Mouse (Mus musculus): ENCODE measurements around the gene Arl10.

The Arl10 gene

DNA sequence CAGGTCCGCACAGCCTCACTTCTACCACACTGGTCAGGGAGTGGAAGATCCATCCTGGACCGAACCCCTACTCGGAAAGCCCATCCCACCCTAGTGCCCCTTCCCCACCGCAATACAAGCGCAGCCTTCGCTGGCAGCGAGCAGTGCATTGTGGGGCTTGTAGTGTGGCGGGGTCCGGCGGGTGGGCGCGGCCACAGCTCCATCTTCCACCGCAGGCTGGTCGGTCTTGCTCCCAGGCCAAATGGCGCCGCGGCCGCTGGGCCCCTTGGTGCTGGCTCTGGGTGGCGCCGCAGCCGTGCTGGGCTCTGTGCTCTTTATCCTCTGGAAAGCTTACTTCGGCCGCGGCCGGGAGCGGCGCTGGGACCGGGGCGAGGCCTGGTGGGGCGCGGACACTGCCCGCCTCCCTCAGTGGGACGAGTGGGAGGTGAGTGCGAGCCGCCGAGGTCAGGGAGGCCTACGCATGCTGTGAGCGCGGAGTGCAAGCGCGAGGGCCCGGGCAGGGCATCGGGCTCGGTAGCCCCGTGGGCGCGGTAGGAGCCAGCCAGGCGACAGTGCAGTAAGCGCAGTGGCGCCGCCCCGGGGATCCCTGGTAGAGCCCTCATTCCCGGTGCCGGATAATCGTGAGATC lies at the start of gene Arl10:
Arl10 (plus strand) TSS at position 162 of the 628 bp plus-strand sequence.
- DNase-seq (ENCODE audit: low spot score): peak; percentile 75

DNA sequence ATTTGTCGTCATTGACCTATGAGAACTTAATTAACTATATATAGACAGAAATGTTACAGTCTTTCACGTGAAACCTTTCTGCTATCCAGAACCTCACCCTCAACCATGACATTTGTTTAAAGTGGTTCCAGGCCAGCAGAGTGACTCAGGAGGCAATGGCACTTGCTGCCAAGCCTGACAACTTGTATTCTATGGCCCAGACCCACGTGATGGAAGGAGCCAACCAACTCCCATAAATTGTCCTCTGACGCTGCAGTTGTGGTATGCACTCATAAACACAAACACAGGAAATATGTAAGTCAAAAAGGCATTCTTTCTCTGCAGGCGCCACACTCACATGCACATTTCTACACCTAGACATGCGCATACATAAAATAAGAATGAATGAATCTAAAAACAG lies 47.7 kb upstream of the Arl10 start:
- DNase-seq (ENCODE audit: low spot score): no peak

DNA sequence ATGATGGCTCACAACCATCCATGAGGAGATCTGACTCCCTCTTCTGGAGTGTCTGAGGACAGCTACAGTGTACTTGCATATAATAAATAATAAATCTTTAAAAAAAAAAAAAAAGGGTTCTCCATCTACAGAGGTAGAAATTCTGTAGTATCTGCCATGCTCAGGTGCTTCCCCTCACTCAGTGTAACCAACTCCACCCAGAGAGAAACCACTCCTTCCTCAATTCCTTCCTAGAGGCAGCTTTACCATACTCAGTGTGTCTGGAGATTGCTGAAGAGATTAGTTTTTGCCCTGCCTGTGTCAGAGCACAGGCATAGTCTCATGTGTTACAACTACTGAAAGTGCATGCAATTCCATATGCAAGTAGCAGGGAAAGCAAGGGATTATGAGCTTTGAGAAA lies 42.7 kb upstream of the Arl10 start:
- DNase-seq (ENCODE audit: low spot score): peak; percentile 40

DNA sequence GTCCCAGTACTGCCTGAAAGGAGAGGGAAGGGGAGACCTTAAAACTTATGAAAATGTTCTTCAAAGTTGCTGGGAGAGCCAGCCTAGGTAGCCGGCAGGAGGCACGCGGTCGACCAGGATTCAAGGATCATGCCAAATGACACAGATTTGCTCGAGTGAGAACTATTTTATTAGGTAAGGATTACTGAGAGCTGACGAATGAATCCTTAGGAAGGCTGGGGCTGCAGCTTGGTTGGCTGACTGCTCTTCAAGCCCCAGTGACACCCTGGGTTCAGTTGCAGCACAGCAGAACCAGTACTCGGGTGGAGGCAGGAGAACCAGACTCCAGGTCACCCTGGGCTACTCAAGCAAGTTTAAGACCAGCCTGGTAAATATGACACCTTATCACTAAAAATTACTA lies 26.8 kb upstream of the Arl10 start:
- DNase-seq (ENCODE audit: low spot score): no peak

DNA sequence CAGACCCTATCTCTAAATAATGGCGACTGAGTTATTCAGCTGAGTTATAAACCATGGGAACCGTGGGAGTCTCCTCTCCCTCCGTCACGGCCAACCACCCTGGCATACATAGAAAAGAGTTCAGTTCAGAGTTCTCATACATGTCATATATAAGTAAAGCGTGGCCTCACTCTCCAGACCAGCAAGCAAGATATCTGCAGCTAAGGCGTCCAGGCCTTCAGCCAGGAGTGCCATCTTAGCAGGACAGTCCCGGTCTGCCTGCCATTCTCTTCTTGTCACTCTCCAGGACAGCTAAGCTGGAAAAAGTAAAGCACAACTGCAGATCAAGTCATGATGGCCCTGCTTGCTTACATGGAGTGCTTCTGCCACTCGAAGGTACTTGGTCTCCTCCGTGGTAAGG lies 18.6 kb upstream of the Arl10 start:
- no peak for DNase-seq (ENCODE audit: low spot score)

DNA sequence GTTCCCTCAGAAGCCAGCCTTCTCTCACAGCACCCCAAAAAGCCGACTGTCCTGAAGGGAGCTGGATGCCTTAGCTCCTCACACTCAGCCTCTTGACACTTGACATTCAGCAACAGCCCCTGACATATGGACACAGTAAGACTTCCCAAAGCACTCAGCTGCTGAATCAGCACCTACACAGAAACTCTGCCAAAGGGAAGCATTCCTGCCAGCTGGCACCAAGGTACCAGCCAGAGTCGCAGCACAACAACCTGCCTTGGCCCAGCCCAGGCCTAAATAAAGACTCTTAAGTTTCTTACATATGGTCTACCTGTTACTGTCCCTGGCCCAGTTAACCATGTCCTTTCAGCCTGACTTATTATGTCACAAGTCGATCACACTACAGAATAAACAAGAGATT lies 18.0 kb upstream of the Arl10 start:
- DNase-seq (ENCODE audit: low spot score): no peak

DNA sequence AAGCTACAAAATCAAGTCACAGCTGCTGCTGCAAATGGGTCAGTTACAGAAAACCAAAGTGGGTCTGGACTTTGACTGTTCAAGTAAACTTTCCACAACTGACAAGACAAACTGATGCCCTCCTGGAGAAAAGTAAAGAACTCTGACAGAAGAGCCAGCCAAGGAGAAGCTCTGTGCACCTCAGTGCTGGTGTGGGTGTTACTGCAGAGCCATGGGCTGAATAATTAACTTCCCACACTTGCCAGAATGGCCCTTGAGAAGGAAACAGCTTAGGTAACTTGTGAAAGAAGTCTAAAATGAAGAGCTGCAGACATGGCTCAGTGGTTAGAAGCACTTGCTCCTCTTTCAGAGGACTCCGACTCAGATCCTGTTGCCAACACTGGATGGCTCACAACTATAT lies 17.2 kb upstream of the Arl10 start:
- DNase-seq (ENCODE audit: low spot score): no peak

DNA sequence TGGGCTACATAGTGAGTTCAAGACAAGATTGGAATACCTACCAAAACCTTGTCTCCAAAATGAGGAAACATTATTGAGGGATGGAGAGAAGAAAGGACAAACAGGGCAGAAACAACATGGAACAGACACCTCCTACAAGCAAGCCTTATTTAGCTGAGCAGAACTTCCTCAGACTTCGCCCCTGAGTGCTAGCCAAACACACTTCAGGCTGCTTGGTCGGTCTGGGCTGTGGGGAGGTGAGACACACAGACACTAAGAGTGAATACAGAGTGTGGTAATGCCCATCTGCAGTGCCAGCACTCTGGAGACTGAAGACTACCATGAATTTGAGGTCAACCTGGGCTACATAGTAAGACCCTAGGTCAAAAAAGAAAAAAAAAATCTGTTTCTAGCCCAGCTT lies 15.2 kb upstream of the Arl10 start:
- no peak for DNase-seq (ENCODE audit: low spot score)

DNA sequence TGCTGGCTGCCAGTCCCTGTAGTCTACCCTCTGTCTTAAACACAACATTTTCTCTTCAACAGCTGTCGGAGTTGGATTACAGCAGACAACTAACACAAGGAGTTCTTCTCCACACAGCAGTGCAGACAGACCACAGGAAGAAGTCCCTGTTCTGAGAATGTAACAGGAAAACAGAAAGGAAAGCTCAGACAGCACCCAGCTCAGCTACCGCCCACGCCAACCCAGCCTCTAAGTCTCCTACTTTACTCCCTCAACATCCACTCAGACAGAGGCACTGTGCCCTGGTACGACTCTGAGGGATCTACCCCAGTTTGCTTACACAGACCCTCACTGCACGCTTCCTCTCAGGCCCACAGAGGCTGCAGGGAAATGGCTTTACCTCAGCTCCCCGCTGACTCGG lies 14.2 kb upstream of the Arl10 start:
- DNase-seq (ENCODE audit: low spot score): no peak

DNA sequence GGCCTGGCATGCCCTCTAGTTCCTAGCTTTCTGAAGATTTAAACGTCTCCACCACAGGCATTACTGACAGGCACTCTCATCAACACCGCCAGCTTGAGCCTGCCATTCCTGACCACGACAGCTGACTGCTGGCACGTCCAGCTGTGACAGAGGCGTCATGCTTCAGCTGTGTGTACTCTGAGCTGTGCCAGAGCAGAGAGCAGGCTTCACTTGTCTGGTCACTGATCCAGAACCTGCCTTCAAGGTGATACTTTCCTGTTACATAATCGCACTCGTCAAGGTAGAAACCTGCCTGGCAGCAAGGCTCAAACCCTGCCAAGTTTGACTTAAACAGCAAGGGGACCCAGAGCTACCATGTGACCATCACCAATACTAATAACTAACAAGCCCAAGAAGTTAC lies 12.3 kb upstream of the Arl10 start:
- no peak for DNase-seq (ENCODE audit: low spot score)

DNA sequence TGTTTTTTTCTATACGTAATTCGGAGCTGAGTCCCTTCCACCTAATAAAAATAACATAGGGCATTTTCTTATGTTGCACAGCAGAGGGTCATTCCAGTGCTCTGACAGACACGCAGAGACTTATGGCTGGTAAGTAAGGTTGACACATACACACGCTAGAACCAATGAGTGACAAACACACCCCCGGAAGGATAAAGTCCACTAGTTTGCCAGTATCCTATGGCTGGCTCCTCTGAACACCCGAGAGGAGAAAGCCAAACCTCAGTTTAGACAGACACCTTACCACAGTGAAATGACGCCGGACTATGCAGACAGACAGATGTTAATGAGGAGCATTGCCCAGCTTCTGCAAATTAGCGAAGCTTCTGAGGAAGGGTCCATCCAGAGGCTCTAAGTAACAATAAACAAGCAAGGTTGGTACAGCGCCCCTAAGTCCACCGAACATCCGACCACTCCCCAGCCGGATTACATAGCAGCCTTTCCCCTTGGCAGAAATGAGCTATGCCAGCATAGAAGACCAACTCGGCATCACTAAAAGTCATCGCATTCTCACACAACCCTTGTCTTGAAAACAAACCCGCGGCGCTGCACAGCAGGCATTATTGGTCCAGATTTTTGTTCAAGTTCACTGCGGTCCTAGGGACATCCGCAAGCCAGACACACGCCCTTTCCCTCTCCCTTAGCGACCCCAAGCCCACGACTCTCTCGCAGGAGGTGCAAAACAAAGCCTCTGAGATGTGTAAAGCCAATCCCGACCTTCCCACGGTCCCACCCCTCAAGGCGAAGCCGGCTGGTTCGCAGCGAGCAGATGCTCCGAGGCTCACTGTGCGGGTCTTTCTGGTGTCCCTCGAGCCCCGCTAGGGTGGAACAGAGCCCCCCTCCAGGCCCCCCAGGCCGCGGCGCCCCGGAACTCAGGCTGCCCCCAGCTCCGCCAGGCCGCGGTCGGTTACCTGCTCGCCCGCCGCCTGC lies 10.3 kb upstream of the Arl10 start:
- DNase-seq (ENCODE audit: low spot score): peak; percentile 23

DNA sequence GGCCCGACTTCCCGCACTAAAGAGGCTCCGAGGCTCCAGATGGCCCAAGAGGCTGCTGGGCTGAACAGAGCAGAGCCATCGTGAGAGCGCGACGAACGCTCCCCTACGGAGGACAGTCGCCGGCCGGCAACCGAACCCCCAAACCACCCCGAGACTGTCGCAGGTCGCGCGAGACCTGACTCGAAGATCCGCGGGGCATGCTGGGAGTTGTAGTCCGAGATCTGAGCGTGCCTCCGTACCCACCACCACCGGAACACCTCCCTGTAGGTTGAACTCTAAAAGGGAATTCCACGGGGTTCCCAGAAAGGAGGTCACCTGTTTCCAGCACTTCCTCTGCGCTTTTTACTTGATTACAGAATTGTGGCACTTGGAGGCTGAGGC lies 9.6 kb upstream of the Arl10 start, which contains the start of gene 4833439L19Rik:
4833439L19Rik (minus strand) TSS at position 235 of the 381 bp plus-strand sequence.
- peak; percentile 95 for DNase-seq (ENCODE audit: low spot score)

DNA sequence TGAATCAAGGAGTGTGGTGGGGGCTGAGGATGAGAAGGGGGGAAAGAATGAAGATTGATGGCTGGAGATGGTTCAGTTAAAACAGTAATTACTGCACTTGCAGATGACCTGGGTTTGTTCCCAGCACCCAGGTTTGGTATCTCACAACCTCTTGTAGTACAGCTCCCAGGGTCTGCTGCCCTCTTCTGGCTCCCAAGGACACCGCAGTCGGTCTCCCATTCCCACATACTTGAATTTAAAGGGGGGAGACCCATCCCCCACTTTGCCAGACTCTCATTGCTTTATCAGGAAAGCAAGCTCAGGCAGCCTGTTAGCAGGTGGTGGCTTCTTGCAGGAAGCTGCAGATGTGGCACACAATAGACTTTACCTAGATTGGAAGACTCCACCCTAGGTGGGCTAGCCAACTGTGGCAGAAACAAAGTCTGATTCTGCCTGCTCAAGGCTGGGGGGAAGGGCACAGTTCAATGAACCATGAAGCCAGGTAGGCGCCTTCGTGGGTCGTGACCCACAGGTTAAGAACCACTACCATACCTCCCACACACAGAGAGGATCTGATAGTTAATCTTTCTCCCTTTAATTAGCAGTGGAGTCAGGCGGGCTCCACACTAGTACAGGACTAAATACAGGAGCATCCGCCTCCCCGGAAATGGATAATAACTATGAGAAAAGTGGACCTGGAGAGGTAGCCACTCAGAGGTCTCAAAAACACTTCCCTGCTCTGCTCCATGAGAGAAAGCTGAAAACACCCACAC lies 9.0 kb upstream of the Arl10 start:
- DNase-seq (ENCODE audit: low spot score): peak; percentile 54

DNA sequence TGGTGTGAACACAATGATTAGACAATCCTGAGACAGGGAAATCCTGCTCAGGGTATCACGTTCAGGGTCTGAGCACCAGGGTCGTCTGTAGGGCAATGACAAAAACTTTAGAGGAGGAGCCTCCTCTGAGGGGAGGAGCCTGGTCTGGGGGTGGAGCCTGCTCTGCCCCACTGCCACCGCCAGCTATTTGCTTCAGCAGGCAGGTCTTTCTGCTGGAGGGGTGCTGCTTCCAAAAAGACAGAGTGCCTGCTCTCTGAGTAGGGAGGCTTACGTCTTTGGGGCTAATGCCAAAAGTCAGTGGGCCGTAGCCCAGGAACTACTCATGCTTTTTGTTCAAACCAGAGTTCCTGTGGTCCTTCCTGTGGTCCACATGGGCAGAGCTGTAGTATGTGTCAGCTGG lies 6.4 kb upstream of the Arl10 start:
- DNase-seq (ENCODE audit: low spot score): no peak

DNA sequence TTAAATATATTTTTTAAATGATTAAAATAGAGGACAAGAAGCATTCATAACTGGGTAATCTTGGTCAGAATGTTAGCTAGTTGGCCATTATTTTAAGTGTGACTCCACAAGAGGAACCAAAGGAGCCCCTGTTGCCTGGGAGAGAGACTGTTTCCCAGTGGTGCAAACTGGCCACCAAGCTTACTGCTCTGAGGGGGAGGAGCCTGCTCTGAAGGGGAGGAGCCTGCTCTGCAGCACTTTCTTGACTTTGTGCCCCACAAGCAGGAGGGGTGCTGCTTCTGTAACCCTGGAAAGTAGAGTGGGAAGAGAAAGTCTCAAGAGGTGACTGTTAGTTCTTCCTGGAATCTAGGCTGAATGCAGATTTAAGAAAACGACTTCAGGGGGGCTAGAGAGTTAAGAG lies 5.5 kb upstream of the Arl10 start:
- no peak for DNase-seq (ENCODE audit: low spot score)

DNA sequence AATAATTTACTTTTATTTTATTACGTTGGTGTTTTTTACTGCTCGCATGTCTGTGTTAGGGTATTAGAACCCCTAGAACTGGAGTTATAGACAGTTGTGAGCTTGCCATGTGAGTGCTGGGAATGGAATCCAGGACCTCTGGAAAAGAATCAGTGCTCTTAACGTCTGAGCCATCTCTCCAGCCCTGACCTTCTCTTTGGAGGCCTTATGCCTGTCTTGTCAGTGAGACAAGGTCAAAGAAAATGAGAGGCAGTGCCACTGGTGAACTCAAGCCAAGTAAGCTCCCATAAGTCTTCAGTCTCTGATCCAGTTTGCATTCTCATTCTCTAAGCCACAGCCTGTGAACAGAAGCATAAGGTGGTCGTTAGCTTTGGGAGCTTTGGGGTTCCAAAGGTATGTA lies 4.1 kb upstream of the Arl10 start:
- no peak for DNase-seq (ENCODE audit: low spot score)

DNA sequence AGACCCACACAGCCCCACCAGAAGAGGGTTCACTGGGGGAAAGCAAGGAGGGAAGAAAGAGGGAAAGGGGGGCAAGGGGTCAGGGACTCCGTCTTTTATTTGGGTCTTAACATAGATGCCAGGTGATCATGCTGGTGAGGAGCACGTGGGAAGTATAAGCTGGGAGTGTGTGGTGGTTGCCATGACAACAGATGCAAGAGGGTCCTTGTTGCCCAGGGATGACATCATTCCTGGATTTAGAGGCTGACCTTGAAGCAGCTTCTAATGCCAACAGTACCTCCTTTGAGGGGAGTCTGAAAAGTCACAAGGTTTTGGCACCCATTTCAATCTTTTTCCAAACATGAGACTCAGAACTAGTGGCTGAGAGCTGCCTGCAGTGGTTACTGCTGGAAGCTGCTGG lies 3.2 kb upstream of the Arl10 start:
- DNase-seq (ENCODE audit: low spot score): peak; percentile 54

DNA sequence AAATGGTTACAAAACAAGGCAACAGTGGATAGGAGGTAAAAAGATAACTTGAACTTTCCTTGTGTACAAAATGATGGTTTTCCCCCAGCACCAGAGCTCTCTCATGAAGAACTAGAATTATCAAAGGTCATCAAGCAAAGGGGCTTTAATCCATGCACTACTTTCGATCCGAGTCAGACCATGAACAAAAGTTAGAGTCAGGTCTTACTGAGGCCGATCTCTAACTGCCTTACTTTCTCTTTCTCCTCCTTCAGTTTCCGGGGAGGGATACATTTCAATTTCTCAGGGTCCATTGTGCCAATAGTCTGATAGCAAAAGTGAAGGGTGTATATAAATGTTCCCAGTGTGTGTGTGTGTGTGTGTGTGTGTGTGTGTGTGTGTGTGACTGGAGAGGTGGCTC lies 2.2 kb upstream of the Arl10 start:
- no peak for DNase-seq (ENCODE audit: low spot score)

DNA sequence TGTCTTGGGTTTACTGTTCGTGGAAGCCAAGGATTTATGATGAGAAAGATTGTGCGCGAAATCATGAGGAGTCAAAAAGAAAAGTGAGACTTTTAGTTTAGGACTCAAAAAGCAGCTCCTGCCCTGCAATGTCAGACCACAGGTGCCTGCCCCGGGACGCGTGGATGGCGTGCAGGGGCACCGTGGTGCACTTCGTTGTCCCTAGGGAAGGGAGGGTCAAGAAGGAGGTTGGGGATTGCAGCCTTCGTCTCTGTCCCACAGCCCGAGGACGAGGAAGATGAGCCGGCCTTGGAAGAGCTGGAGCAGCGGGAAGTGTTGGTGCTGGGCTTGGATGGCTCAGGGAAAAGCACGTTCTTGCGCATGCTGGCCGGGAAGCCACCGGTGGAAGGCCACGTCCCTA lies 674 bp downstream of the Arl10 start:
- DNase-seq (ENCODE audit: low spot score): no peak

DNA sequence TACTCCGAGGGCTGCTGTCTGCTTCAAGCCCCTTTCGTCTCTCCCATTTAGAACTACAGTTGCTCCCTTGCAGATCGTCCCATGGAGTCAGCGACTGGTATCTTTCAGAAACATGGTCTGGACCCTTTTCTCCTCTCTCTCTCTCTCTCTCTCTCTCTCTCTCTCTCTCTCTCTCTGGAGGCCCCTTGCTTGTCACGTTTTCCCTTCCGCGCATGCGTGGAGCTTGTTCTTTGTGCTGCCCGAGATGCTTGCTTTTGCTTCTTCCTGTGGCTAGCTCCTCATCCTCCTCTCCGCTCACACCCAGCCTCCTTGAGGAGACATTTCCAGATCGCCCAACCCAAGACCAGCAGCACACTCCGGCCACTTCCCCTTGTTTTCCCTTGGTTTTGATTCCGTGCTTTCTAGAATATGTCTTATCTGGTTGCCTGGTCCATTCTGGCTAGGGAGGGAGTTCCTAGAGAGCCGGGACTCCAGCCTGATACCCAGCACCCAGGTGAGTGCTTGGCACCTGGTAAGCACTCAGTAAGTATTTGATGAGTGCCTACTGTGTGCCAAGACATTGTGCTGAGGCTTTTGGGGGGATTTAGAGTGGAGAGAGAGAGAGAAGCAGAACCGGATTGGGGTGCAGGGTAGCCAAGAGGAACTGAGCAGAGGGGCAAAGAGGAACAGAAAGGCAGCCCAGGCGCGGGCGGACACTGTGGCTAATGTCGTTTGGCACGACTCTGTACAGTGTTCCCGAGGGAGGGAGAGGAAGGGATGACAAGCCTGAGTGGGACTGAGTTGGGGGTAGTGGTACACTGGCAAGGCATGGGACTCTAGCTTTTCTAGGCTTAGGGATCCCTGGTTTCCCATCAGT lies 3.1 kb downstream of the Arl10 start:
- no peak for DNase-seq (ENCODE audit: low spot score)

DNA sequence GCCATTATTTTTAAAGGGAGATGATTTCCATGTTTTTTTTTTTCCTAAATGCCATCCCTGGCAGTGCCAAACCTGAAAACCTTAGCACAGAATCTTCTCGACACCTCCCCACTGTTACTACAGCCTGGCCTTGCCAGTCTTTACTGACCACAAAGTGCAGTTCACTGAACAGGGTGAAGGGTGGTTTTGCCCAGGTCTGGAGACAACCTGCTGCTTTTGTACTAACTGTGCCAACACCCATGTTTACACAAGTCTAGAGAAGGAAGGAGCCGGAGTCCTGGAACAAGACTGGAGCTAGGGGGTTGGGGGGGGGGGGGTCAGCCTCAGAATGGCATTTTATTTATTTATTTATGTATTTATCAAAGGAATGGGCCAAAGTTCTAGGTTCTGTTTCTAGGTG lies 6.6 kb downstream of the Arl10 start:
- no peak for DNase-seq (ENCODE audit: low spot score)

DNA sequence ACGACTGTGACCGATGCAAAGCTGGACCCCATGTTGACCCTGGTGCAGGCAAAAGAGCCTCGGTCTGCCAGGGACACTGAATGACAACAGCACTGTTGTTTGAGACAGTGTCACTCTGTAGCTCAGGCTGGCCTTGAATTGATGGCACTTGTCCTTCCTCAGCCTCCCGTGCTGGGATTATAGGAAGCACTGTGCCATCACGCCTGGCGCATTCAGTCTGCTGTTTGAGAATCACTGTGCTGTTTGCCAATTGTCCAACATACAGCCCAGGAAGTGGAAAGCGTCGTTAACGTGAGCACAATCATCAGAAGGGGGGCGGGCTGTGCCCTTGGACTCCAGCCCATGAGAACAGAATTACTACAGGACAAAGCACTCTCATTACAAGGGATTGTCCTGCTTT lies 7.3 kb downstream of the Arl10 start:
- DNase-seq (ENCODE audit: low spot score): no peak

All from MN1 (cell line).